Mouse (Mus musculus) layer of hippocampus, postnatal 25 days (tissue): ENCODE results near the gene Slc25a5. TPM values are rescaled to one million over a fixed set of nuclear protein-coding genes. Genes with fewer than 3 reads are reported as not detected.
A peak's percentile ranks its signal among the peaks of the same experiment; 100 is the strongest.
"Not testable (repeated sequence)": the region's sequence is repeated elsewhere in the genome, so short reads cannot be mapped to it uniquely, and the experiment has no call there.

ENCODE experiments used
- DNase-seq, 2 experiments: peaks; one replicate each; pipeline ENCODE4 v3.0.0; 2022; ENCODE audit warnings: mixed read lengths in 2 of 2, low spot score in 1 of 2; ENCODE audit errors: extremely low spot score in 1 of 2
- total RNA-seq, 2 experiments: library from RNA; stranded (reverse); gene quantifications; 2 replicates each; pipeline ENCODE4 v1.2.3; 2021

The Slc25a5 gene
- 100 to 1,000 TPM; 334 to 370 TPM for total RNA-seq

GRCm38 (mm10) chrX:36795424-36796162, at the start of gene Slc25a5:
Gene Slc25a5 (plus strand): TSS chrX:36795651.
- DNase-seq: peak; percentile 47 to 61

- DNase-seq: no peak
Measured at GRCm38 (mm10) chrX:36746789-36747188, 48.7 kb upstream of the Slc25a5 start.

- no peak for DNase-seq
Measured at GRCm38 (mm10) chrX:36748573-36748972, 46.9 kb upstream of the Slc25a5 start.

- no peak for DNase-seq
Measured at GRCm38 (mm10) chrX:36749281-36749785, 46.1 kb upstream of the Slc25a5 start.

- no peak for DNase-seq
Measured at GRCm38 (mm10) chrX:36750591-36750990, 44.9 kb upstream of the Slc25a5 start.

GRCm38 (mm10) chrX:36752586-36752985, 42.9 kb upstream of the Slc25a5 start:
- DNase-seq: no peak

- DNase-seq: no peak
Measured at GRCm38 (mm10) chrX:36757796-36758472, 37.5 kb upstream of the Slc25a5 start.

GRCm38 (mm10) chrX:36758566-36758965, 36.9 kb upstream of the Slc25a5 start:
- no peak for DNase-seq

- peak in 1 of 2 experiments; percentile 62 for DNase-seq
Measured at GRCm38 (mm10) chrX:36760946-36761635, 34.4 kb upstream of the Slc25a5 start.

GRCm38 (mm10) chrX:36762289-36762688, 33.2 kb upstream of the Slc25a5 start:
- no peak for DNase-seq

GRCm38 (mm10) chrX:36762894-36763293, 32.6 kb upstream of the Slc25a5 start:
- DNase-seq: no peak

GRCm38 (mm10) chrX:36763298-36763933, 32.0 kb upstream of the Slc25a5 start:
- DNase-seq: no peak

- DNase-seq: no peak
Measured at GRCm38 (mm10) chrX:36763934-36764317, 31.5 kb upstream of the Slc25a5 start.

- DNase-seq: no peak
Measured at GRCm38 (mm10) chrX:36767386-36767785, 28.1 kb upstream of the Slc25a5 start.

GRCm38 (mm10) chrX:36772591-36772990, 22.9 kb upstream of the Slc25a5 start:
- no peak for DNase-seq

GRCm38 (mm10) chrX:36775520-36775919, 19.9 kb upstream of the Slc25a5 start:
- DNase-seq: no peak

GRCm38 (mm10) chrX:36777694-36778093, 17.8 kb upstream of the Slc25a5 start:
- no peak for DNase-seq

GRCm38 (mm10) chrX:36789360-36789759, 6.1 kb upstream of the Slc25a5 start:
- no peak for DNase-seq

GRCm38 (mm10) chrX:36794571-36794970, 880 bp upstream of the Slc25a5 start:
- DNase-seq: no peak

- DNase-seq: peak; percentile 69 to 80
Measured at GRCm38 (mm10) chrX:36796163-36796581, 721 bp downstream of the Slc25a5 start.

- DNase-seq: not testable (repeated sequence)
Measured at GRCm38 (mm10) chrX:36796734-36797133, 1.3 kb downstream of the Slc25a5 start.
